Mouse (Mus musculus) urinary bladder, adult 2 months (tissue): ENCODE data around the gene Cldn34a. TPM values are rescaled to one million over a fixed set of nuclear protein-coding genes. Genes with fewer than 3 reads are reported as not detected.
"Not testable (repeated sequence)": the region's sequence is repeated elsewhere in the genome, so short reads cannot be mapped to it uniquely, and the experiment has no call there.

Source experiments
- DNase-seq: peaks from one replicate; pipeline ENCODE4 v3.0.0; 2022; ENCODE audit warnings: low spot score
- polyA plus RNA-seq: library from polyadenylated mRNA; depleted of rRNA; stranded (reverse); fragments of >200 nt; gene quantifications from 2 replicates; pipeline ENCODE4 v1.2.3, GENCODE M21; 2012; rRNA removed

Cldn34a gene
- polyA plus RNA-seq, result not detected in 2 replicates

GRCm38 (mm10) chrX:152563034-152563433 is at the start of gene Cldn34a:
Gene Cldn34a (plus strand): TSS chrX:152563334.
- no peak for DNase-seq

GRCm38 (mm10) chrX:152518611-152519010 is 44.5 kb upstream of the Cldn34a start:
- not testable (repeated sequence) for DNase-seq

- no peak for DNase-seq
These were observed 17.4 kb upstream of the Cldn34a start for GRCm38 (mm10) chrX:152545736-152546135.

GRCm38 (mm10) chrX:152548180-152548579 is 15.0 kb upstream of the Cldn34a start:
- no peak for DNase-seq

- DNase-seq, result no peak
These were observed 5.7 kb upstream of the Cldn34a start for GRCm38 (mm10) chrX:152557446-152557845.

Other genes starting within 250 kb of the Cldn34a start
- 12.1 and 14.1 TPM in 2 replicates for gene Kantr, start 235.8 kb upstream of the Cldn34a start, polyA plus RNA-seq
- 61.4 and 72.4 TPM in 2 replicates for gene Tspyl2, start 220.9 kb upstream of the Cldn34a start, polyA plus RNA-seq
- gene Gpr173, start 194.6 kb upstream of the Cldn34a start, polyA plus RNA-seq, result 4.7 and 4.8 TPM in 2 replicates
- gene Shroom2, start 206.1 kb downstream of the Cldn34a start, polyA plus RNA-seq, result 5.6 TPM in 2 replicates
- gene Gpr143, start 218.6 kb downstream of the Cldn34a start, polyA plus RNA-seq, result not detected in 2 replicates